Mouse (Mus musculus): ENCODE results near the gene Nat8f5. TPM values are rescaled to one million over a fixed set of nuclear protein-coding genes. Genes with fewer than 3 reads are reported as not detected.
"Not testable (repeated sequence)": the region's sequence is repeated elsewhere in the genome, so short reads cannot be mapped to it uniquely, and the experiment has no call there.

Gene Nat8f5
- total RNA-seq, 4 experiments from 2014 or later, result not detected

DNA sequence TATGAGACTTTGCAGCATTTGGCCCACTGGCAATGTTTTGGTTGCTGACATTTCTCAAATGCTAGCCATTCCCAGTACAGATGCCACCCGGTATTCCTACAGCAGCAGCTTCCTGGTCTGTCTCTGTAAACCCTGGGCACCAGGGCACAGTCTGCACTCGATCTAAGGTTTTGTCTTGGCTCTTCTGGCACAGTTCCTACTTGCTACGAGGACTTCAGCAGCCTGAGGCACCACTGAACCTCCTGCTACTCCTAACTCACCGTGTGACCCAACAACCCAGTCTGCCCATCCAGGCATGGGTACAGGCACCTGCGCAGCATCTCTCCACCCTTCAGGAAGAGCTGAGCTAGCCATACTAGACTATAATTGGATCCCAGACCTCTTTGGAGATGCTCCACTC, 15.3 kb upstream of the Nat8f5 start:
- DNase-seq (ENCODE audit: low spot score), result not testable (repeated sequence)

DNA sequence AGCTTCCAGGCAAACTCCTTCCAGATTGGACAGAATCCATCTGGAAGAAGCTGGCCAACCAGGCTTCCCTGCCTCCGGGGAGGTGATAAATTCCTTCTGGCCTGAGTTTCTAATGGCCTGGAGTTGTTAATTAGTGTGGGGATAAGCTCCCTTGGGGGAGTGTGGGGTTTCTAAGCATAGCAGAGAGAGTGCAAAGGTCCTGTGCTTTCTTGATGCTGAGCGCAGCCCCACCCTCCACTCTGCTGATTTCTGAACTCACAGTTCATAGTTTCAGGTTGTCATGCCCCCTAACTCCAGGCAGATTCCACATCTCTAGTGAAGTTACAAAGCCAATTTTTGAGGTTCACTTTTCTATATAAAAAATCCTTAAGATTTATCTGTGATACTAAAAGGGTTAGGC, 14.3 kb upstream of the Nat8f5 start:
- DNase-seq (ENCODE audit: low spot score), result not testable (repeated sequence)

DNA sequence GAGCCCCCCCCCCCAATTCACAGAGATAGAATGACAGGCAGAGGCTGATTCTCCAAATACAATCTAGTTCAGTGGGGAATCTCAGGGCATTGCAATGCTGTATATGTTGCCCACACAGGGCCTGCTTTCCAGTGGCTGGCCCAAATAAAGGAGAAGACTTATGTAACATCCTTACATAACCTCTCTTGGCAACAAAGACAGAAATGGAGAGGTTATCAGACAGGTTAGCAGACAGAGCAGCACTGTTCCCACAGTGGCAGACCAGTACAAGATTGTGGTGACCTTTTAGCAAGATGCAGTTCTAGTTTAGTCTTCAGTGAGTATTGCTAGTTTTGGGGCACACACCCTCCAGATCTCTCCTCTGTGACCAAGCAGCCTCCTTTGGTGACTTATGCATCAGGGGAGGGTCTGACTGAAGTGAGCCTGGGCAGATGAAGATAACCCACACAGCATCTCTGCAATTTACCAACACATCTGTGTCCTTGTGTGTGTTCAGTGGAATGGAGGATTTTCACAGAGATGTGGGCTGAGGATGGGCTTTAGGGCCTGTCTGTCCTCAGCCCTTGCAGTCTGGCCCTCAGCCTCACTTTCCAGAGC, 13.8 kb upstream of the Nat8f5 start:
- DNase-seq (ENCODE audit: low spot score), result peak; percentile 23

DNA sequence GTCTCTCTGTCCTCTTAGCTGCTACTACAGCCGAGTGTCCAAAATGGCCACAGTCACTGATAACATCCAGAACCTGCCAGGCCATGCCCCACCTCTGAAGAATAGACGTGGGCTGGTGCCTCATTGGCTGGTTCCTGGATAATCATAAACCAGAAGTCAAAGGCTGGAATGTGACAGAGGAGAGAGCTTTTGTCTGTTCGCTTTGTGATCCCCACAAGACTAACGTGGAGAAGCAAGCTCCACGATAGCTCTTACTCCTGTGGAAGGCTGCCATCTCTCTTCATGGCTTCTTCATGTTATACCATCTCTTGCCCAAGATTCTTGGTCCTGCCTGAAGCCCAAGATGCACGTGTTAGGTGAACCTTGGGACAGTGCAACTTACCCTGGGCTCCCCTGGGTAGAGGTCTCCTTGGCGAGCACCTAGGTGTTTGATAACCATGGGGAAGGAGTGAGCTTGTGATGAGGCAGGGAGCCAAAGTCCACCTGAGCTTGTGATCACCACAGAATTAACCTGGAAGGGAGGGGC, 11.1 kb upstream of the Nat8f5 start, which contains the start of gene Nat8:
Gene Nat8, minus strand, starts transcription at position 287 of the 526 bp plus-strand sequence.
- DNase-seq (ENCODE audit: low spot score), result no peak

DNA sequence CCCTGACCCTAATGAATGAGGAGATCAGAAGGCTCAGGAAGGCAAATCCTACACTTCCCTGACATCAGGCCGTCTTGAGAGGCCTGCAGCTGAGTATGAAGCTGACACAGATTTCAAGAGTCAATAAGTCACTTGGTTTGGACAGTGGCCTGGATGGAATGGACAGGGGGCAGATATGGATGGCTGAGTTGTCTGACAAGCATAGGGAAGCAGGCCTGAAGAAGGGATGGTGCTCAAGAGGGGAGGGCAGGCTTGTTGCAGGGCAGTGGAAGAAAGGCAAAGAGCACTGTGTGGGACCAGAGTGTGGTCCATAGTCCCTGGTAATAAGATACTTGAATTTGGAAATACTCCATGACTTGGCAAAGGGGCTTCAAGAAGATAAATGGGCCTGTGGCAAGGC, 8.7 kb upstream of the Nat8f5 start:
- DNase-seq (ENCODE audit: low spot score), result no peak

DNA sequence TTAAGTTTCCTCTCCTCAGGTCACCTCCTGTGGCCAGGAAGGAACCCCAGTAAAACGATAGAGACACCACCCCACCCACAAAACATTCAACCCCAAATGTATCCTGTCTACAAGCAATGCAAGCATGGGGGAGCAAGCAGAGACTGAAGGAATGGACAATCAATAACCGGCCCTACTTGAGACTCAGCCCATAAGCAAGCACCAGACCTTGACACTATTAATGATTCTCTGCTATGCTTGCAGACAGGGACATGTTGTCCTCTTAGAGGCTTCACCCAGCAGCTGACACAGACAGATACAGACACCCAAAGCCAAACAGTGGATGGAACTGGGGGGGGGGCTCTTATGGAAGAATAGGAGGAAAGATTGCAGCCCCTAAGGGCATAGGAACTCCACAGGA, 5.1 kb upstream of the Nat8f5 start:
- no peak for DNase-seq (ENCODE audit: low spot score)

GRCm38 (mm10) chr6:85823382-85824090, 2.8 kb upstream of the Nat8f5 start:
- no peak for DNase-seq (ENCODE audit: low spot score)

- no peak for DNase-seq (ENCODE audit: low spot score)
Observed at GRCm38 (mm10) chr6:85822286-85822685, 1.5 kb upstream of the Nat8f5 start.

DNA sequence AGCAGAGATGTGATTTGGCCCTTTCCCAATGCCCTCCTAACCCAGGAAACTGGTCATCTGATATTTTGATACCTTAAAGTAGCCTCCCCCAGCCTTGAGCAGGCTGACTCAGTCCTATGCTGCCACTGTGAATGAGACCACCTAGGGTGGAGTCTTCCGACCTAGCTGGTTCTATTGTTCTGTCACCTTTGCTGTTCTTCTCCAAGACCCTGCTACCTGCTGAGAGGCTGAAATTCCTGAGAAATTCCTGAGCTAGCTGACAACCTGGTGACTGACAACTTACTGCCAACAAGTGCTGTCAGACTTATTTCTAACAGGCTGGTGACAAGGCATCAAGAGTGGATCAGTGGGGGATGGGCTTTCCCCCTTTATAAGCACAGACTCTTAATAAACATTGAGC, 2.4 kb downstream of the Nat8f5 start:
- DNase-seq (ENCODE audit: low spot score), result no peak

DNA sequence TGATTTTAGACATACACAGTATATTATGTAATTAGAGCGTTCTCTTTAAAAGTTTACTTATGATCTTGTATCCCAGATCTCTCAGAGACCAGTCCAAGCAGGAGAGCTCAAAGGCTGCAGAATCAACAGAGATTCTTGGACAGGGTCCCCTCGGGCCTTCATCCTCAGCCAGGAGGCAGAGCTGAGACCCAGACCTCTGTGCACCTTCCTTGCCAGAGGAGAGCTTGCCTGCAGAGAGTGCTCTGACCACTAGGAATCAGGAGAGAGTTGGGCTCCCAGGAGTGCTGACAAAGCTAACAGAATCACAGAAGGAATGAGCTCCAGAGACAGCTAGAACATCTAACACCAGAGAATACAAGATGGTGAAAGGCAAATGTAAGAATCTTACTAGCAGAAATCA, 7.4 kb downstream of the Nat8f5 start:
- DNase-seq (ENCODE audit: low spot score), result no peak

- DNase-seq (ENCODE audit: low spot score), result not testable (repeated sequence)
Observed at GRCm38 (mm10) chr6:85810942-85811537, 9.7 kb downstream of the Nat8f5 start.

GRCm38 (mm10) chr6:85810514-85810913, 10.3 kb downstream of the Nat8f5 start:
- not testable (repeated sequence) for DNase-seq (ENCODE audit: low spot score)

DNA sequence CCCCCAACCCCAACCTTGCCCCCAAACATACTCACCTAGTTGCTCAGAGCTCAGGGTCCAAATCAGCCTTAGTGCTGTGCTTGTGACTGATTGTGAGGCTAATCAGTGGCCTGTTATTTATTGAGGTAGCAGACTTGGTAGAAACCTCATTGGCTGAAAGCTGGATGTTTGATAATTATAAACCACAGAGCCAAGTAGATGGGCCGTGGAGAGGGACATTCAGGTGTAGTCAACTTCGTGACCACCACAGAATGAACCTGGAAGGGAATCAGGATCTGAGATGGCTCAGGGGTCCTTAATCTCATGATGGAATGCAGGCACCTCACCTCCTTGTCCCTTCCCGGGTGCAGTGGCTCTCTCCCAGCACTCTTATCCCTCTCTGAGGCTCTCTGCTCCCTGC, 11.0 kb downstream of the Nat8f5 start:
- not testable (repeated sequence) for DNase-seq (ENCODE audit: low spot score)

GRCm38 (mm10) chr6:85803180-85803579, 17.6 kb downstream of the Nat8f5 start:
- DNase-seq (ENCODE audit: low spot score), result peak; percentile 28

Small RNAs within 50 kb of the gene (microRNA-seq; reads per million reads assigned to microRNA genes)
- not detected for gene Mir6375

Other genes with a start within 250 kb of the Nat8f5 start
- 1 to 10 TPM; 2.0 to 2.1 (median 2.0) TPM for gene Alms1, start 233.4 kb downstream of the Nat8f5 start, total RNA-seq (2022)
- under 1 TPM in 2 of 4 experiments, not detected in 2; 0.30 to 0.72 TPM for gene Nat8f7, start 107.8 kb downstream of the Nat8f5 start, total RNA-seq (2022)
- gene Nat8f3, start 55.2 kb downstream of the Nat8f5 start, total RNA-seq (2022), result under 1 TPM; 0.41 to 0.66 (median 0.46) TPM
- under 1 TPM in 1 of 4 experiments, not detected in 3; 0.63 TPM for gene Nat8f6, start within 50 bp of the Nat8f5 start, total RNA-seq (2022)
- gene Nat8, start 11.1 kb upstream of the Nat8f5 start, total RNA-seq (2022), result not detected
- gene Nat8f2, start 48.2 kb upstream of the Nat8f5 start, total RNA-seq (2022), result under 1 TPM in 2 of 4 experiments, not detected in 2; 0.06 to 0.09 TPM
- 1 to 10 TPM in 2 of 4 experiments, under 1 TPM in 2; 0.80 to 1.6 (median 1.1) TPM for gene Nat8f4, start 83.9 kb upstream of the Nat8f5 start, total RNA-seq (2022)
- gene Tprkb, start 90.9 kb upstream of the Nat8f5 start, total RNA-seq (2022), result 10 to 100 TPM; 12.3 to 14.6 (median 13.8) TPM
- 1 to 10 TPM; 1.8 to 4.6 (median 3.2) TPM for gene Nat8f1, start 94.7 kb upstream of the Nat8f5 start, total RNA-seq (2022)
- 10 to 100 TPM; 33.4 to 41.0 (median 37.0) TPM for gene Dusp11, start 140.7 kb upstream of the Nat8f5 start, total RNA-seq (2022)
- gene Figla, start 195.2 kb upstream of the Nat8f5 start, total RNA-seq (2022), result not detected
- under 1 TPM; 0.12 to 0.38 (median 0.20) TPM for gene Add2, start 207.7 kb upstream of the Nat8f5 start, total RNA-seq (2022)

Data from heart, adult 8-10 months (tissue).